Mouse (Mus musculus): ENCODE measurements at regions not wholly inside any gene's neighbourhood (a gene's known extent, or its start where the extent isn't known, plus 50 kb on each side); places are given as distances from the start of the nearest gene placed in this dataset.
A peak's percentile ranks its signal among the peaks of the same experiment; 100 is the strongest.

DNA sequence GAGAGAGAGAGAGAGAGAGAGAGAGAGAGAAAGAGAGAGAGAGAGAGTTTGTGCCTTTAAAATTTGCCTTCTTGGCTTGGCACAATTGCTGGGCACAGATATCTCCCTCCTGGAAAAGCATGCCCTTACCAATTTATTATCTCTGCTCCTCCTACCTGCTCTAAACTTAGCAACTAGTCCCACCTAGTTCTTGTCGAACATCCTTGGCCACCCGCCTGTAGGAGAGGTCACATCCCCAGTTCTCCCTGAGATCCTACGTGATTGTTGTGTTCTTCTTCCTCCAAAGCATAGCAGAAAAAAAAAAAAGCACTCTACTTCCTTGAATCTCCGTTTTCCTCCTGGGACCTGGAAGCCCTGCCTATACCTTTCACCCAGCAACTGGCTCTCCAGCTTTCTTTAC is 101.8 kb downstream of the Polr2m start:
- Histone ChIP-seq H3K27ac (no peak overlapping the region), H3K4me3 (no peak overlapping the region), H3K4me2 (replicated peaks) (no peak overlapping the region), H3K4me1 (no peaks in the 10 kb centered on the region), H3K36me3 (no peaks in the 10 kb centered on the region), H3K9me3 (no peaks in the 10 kb centered on the region), H3K9ac (no peak overlapping the region), H3K27me3 (no peaks in the 10 kb centered on the region)
- ATAC-seq (ENCODE audit: insufficient number of reproducible peaks, insufficient read depth, low FRiP score, low TSS enrichment): no peak
- WGBS: 69% methylated on average over 4 of the region's 4 CpGs

DNA sequence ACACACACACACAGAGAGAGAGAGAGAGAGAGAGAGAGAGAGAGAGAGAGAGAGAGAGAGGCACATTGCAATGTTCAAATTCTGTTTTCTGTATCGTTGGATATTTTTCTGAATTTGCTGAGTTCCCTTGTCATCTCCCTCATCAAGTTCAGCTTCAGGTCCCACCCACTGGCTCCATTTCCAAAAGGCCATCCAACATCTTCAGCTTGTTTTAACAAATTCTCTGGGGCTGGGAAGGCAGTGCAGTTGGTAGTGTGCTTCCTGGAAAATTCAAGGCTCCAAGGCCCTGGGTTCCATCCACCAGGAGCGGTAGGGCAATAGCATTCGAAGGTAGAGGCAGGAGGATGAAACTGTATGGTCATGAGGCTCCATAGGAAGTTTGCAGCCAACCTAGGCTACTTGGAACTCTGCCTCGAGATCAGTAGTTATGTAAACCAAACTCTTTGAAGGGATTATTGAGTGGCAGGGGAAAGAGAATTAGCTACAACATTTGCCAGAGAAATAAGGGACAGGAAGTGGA is 105.9 kb downstream of the Polr2m start:
- ATAC-seq (ENCODE audit: insufficient number of reproducible peaks, insufficient read depth, low FRiP score, low TSS enrichment): no peak
- Histone ChIP-seq H3K27me3 (no peaks in the 10 kb centered on the region), H3K4me3 (no peak overlapping the region), H3K4me1 (no peaks in the 10 kb centered on the region), H3K4me2 (replicated peaks) (no peak overlapping the region), H3K36me3 (no peaks in the 10 kb centered on the region), H3K9me3 (no peaks in the 10 kb centered on the region), H3K27ac (no peak overlapping the region), H3K9ac (no peak overlapping the region)
- WGBS: 80% methylated on average over 4 of the region's 4 CpGs

DNA sequence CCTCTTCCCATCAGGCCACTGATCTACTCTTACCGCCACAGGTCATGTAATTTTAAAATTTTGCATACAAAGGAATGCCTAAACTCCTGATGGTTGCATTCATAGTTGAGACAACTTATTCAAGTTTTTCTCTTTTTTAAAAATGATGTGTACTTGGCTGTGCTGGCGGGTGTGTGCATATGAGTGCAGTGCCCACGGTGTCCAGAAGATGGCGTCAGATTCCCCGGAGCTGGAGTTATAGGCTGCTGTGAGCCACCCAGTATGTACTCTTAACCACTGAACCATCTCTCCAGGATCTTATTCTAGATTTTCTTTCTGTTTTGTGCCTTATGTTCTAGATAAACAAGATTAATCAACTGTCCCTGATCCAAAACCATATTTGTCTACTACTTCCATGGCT is 116.0 kb downstream of the Polr2m start:
- Histone ChIP-seq H3K27ac (0 out of 2 replicates have a peak overlapping the region, but pooled peaks have one; percentile 60), H3K9me3 (no peaks in the 10 kb centered on the region), H3K36me3 (no peaks in the 10 kb centered on the region), H3K4me1 (0 out of 2 replicates have a peak, but pooled peaks cover 3% of the 10 kb centered on the region), H3K4me3 (no peak overlapping the region), H3K9ac (no peak overlapping the region), H3K4me2 (replicated peaks) (no peak overlapping the region), H3K27me3 (0 out of 2 replicates have a peak, but pooled peaks cover 4% of the 10 kb centered on the region)
- 88% methylated on average over 5 of the region's 5 CpGs for WGBS
- no peak for ATAC-seq (ENCODE audit: insufficient number of reproducible peaks, insufficient read depth, low FRiP score, low TSS enrichment)

- Histone ChIP-seq H3K4me3 (no peak overlapping the region), H3K9ac (no peak overlapping the region), H3K36me3 (no peaks in the 10 kb centered on the region), H3K4me2 (replicated peaks) (no peak overlapping the region), H3K4me1 (peaks cover 5% of the 10 kb centered on the region; the same call in 1 of the 2 replicates), H3K27me3 (0 out of 2 replicates have a peak, but pooled peaks cover 4% of the 10 kb centered on the region), H3K27ac (0 out of 2 replicates have a peak overlapping the region, but pooled peaks have one; percentile 60), H3K9me3 (no peaks in the 10 kb centered on the region)
- no peak for ATAC-seq (ENCODE audit: insufficient number of reproducible peaks, insufficient read depth, low FRiP score, low TSS enrichment)
- WGBS: 53% methylated on average over 2 of the region's 2 CpGs
Observed at GRCm38 (mm10) chr9:71369202-71369601, 116.5 kb downstream of the Polr2m start.

DNA sequence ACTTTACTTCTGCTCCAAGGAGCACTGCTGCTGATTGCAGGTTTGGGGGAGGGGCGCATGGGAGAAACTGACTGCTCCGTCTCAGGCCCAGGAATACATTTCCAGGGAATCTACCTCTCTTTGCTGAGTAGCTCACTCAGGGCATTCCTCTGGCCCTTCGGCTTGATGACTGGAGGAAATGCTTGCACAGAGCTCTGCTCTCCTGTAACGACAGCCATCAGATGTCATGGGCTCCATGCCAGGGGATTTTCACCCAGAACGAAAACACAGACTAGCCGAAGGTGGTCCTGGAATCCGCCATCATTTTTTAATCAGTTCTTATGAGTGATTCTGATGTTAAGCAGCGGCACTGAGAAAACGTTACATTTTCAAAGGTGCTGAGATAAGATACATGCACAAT is 119.2 kb downstream of the Polr2m start:
- Histone ChIP-seq H3K4me2 (replicated peaks) (no peak overlapping the region), H3K27ac (0 out of 2 replicates have a peak overlapping the region, but pooled peaks have one; percentile 25), H3K4me3 (no peak overlapping the region), H3K9me3 (no peaks in the 10 kb centered on the region), H3K36me3 (no peaks in the 10 kb centered on the region), H3K4me1 (peaks cover 8% of the 10 kb centered on the region; the same call in 1 of the 2 replicates), H3K27me3 (no peaks in the 10 kb centered on the region), H3K9ac (no peak overlapping the region)
- no peak for ATAC-seq (ENCODE audit: insufficient number of reproducible peaks, insufficient read depth, low FRiP score, low TSS enrichment)
- 56% methylated on average over 9 of the region's 9 CpGs for WGBS

DNA sequence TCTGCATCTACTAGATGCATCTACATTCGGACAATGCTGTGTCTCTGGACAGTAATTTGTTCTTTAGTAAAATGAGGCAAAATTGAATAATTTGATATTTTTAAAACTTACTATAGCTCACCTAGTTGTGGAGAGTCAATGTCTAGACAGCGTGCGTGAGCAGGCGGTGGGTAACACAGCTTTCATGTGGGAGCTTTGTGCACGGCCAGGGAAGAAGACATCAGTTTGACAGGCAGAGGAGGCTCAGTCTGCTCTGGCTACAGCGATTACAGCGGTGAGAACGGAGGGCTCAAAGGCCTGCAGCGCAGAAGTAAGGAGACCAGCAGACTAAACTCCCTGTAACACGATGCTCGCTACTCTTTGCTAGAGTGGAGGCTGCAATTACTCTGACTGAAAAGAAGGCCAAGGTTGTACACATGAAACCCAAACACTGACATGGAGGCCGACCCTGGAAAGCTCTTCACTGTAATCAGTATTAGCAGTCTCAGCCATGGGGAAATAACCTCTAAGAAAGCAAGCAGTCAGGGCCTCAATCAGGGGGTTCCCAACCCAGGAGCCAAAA is 120.5 kb downstream of the Polr2m start:
- 31% methylated on average over 12 of the region's 12 CpGs for WGBS
- Histone ChIP-seq H3K9me3 (no peaks in the 10 kb centered on the region), H3K36me3 (no peaks in the 10 kb centered on the region), H3K4me3 (no peak overlapping the region), H3K9ac (no peak overlapping the region), H3K4me1 (peaks cover 8% of the 10 kb centered on the region; the same call in 1 of the 2 replicates), H3K4me2 (replicated peaks) (no peak overlapping the region), H3K27me3 (no peaks in the 10 kb centered on the region), H3K27ac (peak overlapping the region; percentile 61)
- ATAC-seq (ENCODE audit: insufficient number of reproducible peaks, insufficient read depth, low FRiP score, low TSS enrichment): peak; percentile 70

- no peaks in the 10 kb centered on the region for H3K27me3 ChIP-seq
- H3K4me2 ChIP-seq (replicated peaks): no peak overlapping the region
- H3K36me3 ChIP-seq: no peaks in the 10 kb centered on the region
- 77% methylated on average over 8 of the region's 8 CpGs for WGBS
- peaks cover 8% of the 10 kb centered on the region; the same call in 1 of the 2 replicates for H3K4me1 ChIP-seq
- H3K9ac ChIP-seq: no peak overlapping the region
- H3K27ac ChIP-seq: no peak overlapping the region
- no peak for ATAC-seq (ENCODE audit: insufficient number of reproducible peaks, insufficient read depth, low FRiP score, low TSS enrichment)
- H3K4me3 ChIP-seq: no peak overlapping the region
- H3K9me3 ChIP-seq: no peaks in the 10 kb centered on the region
Observed at GRCm38 (mm10) chr9:71364047-71364665, 121.6 kb downstream of the Polr2m start.

GRCm38 (mm10) chr9:71362401-71362800 is 123.3 kb downstream of the Polr2m start:
- Histone ChIP-seq H3K4me1 (peaks cover 8% of the 10 kb centered on the region; the same call in 1 of the 2 replicates), H3K9ac (no peak overlapping the region), H3K4me2 (replicated peaks) (no peak overlapping the region), H3K9me3 (no peaks in the 10 kb centered on the region), H3K27me3 (no peaks in the 10 kb centered on the region), H3K36me3 (no peaks in the 10 kb centered on the region), H3K27ac (no peak overlapping the region), H3K4me3 (no peak overlapping the region)
- no peak for ATAC-seq (ENCODE audit: insufficient number of reproducible peaks, insufficient read depth, low FRiP score, low TSS enrichment)

GRCm38 (mm10) chr9:71361961-71362360 is 123.8 kb downstream of the Polr2m start:
- H3K36me3 ChIP-seq: no peaks in the 10 kb centered on the region
- H3K27me3 ChIP-seq: no peaks in the 10 kb centered on the region
- no peaks in the 10 kb centered on the region for H3K9me3 ChIP-seq
- WGBS: 85% methylated on average over 5 of the region's 5 CpGs
- no peak overlapping the region for H3K9ac ChIP-seq
- peaks cover 8% of the 10 kb centered on the region; the same call in 1 of the 2 replicates for H3K4me1 ChIP-seq
- no peak overlapping the region for H3K4me2 ChIP-seq (replicated peaks)
- no peak overlapping the region for H3K4me3 ChIP-seq
- no peak overlapping the region for H3K27ac ChIP-seq
- ATAC-seq (ENCODE audit: insufficient number of reproducible peaks, insufficient read depth, low FRiP score, low TSS enrichment): no peak

DNA sequence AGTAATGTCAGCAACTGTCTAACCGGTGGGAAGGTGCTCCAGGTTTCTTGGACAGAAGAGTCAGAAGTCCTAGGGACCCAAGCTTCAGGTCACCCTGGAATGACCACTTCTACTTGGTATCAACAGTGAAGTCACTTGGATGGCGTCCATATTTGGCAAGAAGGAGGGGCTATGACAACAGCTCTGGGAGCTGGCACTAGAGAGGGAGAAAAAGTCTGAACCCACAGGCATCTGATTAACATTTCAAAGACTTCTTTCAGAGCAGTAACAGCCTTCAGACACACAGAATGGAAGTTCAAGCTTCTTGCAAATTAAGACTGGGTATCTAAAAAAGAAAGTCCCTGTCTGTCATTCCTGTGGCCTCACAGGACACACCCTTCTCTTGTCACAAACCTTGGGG is 124.4 kb downstream of the Polr2m start:
- H3K9me3 ChIP-seq: no peaks in the 10 kb centered on the region
- H3K9ac ChIP-seq: no peak overlapping the region
- no peaks in the 10 kb centered on the region for H3K36me3 ChIP-seq
- no peak overlapping the region for H3K4me3 ChIP-seq
- H3K4me2 ChIP-seq (replicated peaks): no peak overlapping the region
- no peak overlapping the region for H3K27ac ChIP-seq
- WGBS: 80% methylated on average over 2 of the region's 2 CpGs
- no peak for ATAC-seq (ENCODE audit: insufficient number of reproducible peaks, insufficient read depth, low FRiP score, low TSS enrichment)
- peaks cover 8% of the 10 kb centered on the region; the same call in 1 of the 2 replicates for H3K4me1 ChIP-seq
- H3K27me3 ChIP-seq: no peaks in the 10 kb centered on the region

- Histone ChIP-seq H3K36me3 (no peaks in the 10 kb centered on the region), H3K9ac (no peak overlapping the region), H3K27me3 (no peaks in the 10 kb centered on the region), H3K4me1 (peaks cover 8% of the 10 kb centered on the region; the same call in 1 of the 2 replicates), H3K27ac (no peak overlapping the region), H3K4me3 (no peak overlapping the region), H3K9me3 (no peaks in the 10 kb centered on the region), H3K4me2 (replicated peaks) (no peak overlapping the region)
- 89% methylated on average over 5 of the region's 5 CpGs for WGBS
- ATAC-seq (ENCODE audit: insufficient number of reproducible peaks, insufficient read depth, low FRiP score, low TSS enrichment): no peak
Observed at GRCm38 (mm10) chr9:71360676-71361075, 125.1 kb downstream of the Polr2m start.

- H3K27me3 ChIP-seq: no peaks in the 10 kb centered on the region
- no peaks in the 10 kb centered on the region; the same call in 1 of the 2 replicates for H3K4me1 ChIP-seq
- H3K4me3 ChIP-seq: no peak overlapping the region
- no peaks in the 10 kb centered on the region for H3K36me3 ChIP-seq
- WGBS: 30% methylated on average over 4 of the region's 4 CpGs
- no peak for ATAC-seq (ENCODE audit: insufficient number of reproducible peaks, insufficient read depth, low FRiP score, low TSS enrichment)
- H3K27ac ChIP-seq: no peak overlapping the region
- H3K9me3 ChIP-seq: no peaks in the 10 kb centered on the region
- no peak overlapping the region for H3K9ac ChIP-seq
- no peak overlapping the region for H3K4me2 ChIP-seq (replicated peaks)
Observed at GRCm38 (mm10) chr9:71358961-71359360, 126.8 kb downstream of the Polr2m start.

All from embryonic facial prominence, embryonic 12.5 days (tissue).